Mouse (Mus musculus) stomach, postnatal 0 days (tissue): ENCODE results near the gene Dap.

Source experiments
- CTCF ChIP-seq: IDR thresholded peaks from 2 replicates; pipeline ENCODE4 v1.5.1; 2016; ENCODE audit warnings: antibody characterized with exemption, low read depth, mild to moderate bottlenecking, moderate library complexity
- EP300 ChIP-seq: optimal IDR thresholded peaks from 2 replicates; pipeline ENCODE3; 2016; ENCODE audit warnings: antibody characterized with exemption

DNA sequence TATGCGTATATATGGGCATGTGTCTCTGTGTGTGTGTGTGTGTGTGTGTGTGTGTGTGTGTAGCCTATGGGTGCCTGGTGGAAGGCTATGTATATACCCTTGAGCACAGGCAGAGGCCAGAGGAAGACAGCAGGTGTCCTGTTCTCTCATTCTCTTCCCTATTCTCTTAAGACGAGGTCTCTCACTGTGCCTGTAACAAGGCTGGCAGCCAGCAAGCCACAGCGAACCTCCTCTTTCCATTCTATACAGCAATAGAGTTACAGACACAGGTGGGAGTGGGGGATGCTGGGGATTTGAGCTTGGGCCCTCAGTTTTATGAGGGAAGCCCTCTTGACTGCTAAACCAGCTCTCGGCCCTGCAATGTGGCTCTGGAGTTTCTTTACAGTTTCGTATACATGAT lies 55.9 kb downstream of the Dap start:
- TF ChIP-seq EP300 (no peak), CTCF (no peak)
